ENCODE assay signal across 15 mouse cellular contexts in genomic region chr3:36229941-36230340, GRCm38 (mm10). TPM values are rescaled to one million over a fixed set of nuclear protein-coding genes. Genes with fewer than 3 reads are reported as not detected.
"Had no signal": no experiment of that assay in that cellular context is flagged by ENCODE, and none has a peak within 500 bp of the region (broad histone marks: within the 10 kb centered on the region; RNA-seq: fewer than 3 reads in every experiment).

No protein-coding gene starts in this region.

- DNase-seq: gastrocnemius, postnatal 14 days; gastrocnemius, postnatal 36 days; heart, adult 18-20 months; heart, postnatal 10 days; heart, postnatal 4 days; kidney, adult 18-20 months; kidney, adult 8-10 months; kidney, postnatal 10 days; kidney, postnatal 25 days; kidney, postnatal 4 days; left cerebral cortex, postnatal 4 days had no signal

RNA-seq across cellular contexts. Expression of gene Qrfpr, which starts 7.8 kb away (rescaled TPM):
- total RNA-seq: gastrocnemius, adult 8-10 months; gastrocnemius, postnatal 14 days; gastrocnemius, postnatal 36 days; heart, adult 18-20 months; heart, adult 8-10 months; heart, postnatal 10 days; heart, postnatal 25 days; heart, postnatal 4 days; liver, adult 2 months had no signal
